Mouse (Mus musculus): ENCODE measurements around the gene Elmsan1. TPM values are rescaled to one million over a fixed set of nuclear protein-coding genes. Genes with fewer than 3 reads are reported as not detected.

The Elmsan1 gene
- total RNA-seq, 2 experiments from 2014 or later = 18.1 to 23.8 TPM

DNA sequence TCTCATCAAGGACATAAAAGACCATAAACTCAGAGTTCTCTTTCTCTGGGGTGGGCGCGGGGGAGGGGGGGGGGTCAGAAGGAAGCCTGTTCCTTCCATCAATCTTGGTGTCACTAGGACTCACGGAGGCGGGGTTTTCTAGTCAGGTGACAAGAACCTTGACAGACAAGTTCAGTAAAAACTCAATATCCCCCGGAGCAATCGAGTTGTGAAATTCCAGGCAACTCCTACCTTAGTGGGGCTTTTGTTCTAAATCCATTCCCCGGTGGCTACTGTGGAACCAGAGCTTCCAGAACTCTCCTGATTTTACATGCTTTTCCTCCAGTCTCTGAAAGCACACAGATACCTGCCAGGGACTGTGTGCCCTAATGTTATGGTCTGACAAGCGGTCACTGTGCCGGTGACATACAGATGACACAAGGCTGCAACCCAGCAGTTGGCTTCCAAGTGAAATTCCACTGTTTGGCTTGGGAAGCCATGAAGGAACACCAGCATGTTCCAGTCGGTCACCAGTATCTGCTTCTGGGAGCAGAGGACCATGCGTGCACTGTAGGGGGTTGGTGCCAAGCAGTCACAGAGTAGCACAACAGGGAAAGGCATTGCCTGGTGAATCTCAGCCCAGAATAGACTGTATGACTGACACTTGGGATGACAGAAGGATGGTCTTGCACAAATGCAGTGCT is 2.8 kb downstream of the Elmsan1 start:
- no peak for DNase-seq

- peak in 1 of 2 experiments; percentile 25 for DNase-seq
Observed at GRCm38 (mm10) chr12:84214495-84215175, 4.0 kb downstream of the Elmsan1 start.

GRCm38 (mm10) chr12:84212297-84212696 is 6.4 kb downstream of the Elmsan1 start:
- DNase-seq = peak; percentile 75 to 82

DNA sequence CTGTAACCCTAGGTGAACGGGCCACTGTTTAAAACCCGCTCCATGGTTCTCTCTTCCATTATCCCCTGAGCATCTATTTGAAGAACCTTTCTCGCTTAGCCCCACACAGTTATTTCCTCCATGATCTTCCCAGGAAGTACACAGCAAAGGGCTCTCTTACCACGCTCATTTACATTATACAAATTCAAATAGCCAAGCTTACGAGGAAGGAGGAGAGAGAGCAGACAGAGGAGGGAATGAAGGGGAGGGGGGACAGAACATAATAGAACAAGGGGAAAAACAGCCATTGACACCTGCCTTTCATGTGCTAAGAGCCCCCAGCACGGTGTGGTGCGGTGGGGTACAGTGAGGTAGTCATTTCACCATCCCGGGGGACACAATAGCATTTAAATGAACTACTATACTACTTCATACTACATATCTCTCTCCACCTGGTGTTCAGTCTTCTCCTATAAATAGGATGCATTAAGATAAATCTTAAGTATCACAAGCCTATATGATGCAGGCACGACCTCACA is 7.6 kb downstream of the Elmsan1 start:
- no peak for DNase-seq

GRCm38 (mm10) chr12:84210288-84210687 is 8.4 kb downstream of the Elmsan1 start:
- no peak for DNase-seq

DNA sequence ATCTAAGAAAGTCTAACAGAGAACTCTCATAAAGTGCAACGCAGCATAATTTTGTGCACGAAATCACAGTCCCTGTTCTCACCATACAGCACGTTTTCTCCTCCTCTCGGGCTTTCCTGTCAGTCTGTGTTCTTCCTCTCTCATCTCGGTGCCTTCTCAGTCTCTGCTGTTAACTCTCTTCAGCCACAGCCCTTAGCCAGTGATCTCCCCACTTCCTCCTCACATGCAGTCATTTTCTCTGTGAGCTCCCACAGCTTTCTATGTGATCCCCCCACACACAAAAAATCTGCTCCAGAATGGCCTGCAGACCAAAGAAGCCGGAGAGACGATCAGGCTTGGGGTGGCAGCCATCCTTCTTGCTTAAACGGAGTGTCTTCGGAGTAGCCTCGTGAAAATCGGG is 9.6 kb downstream of the Elmsan1 start:
- no peak for DNase-seq

GRCm38 (mm10) chr12:84207209-84207817 is 11.4 kb downstream of the Elmsan1 start:
- peak in 1 of 2 experiments; percentile 18 for DNase-seq

GRCm38 (mm10) chr12:84206525-84206924 is 12.2 kb downstream of the Elmsan1 start:
- no peak for DNase-seq

DNA sequence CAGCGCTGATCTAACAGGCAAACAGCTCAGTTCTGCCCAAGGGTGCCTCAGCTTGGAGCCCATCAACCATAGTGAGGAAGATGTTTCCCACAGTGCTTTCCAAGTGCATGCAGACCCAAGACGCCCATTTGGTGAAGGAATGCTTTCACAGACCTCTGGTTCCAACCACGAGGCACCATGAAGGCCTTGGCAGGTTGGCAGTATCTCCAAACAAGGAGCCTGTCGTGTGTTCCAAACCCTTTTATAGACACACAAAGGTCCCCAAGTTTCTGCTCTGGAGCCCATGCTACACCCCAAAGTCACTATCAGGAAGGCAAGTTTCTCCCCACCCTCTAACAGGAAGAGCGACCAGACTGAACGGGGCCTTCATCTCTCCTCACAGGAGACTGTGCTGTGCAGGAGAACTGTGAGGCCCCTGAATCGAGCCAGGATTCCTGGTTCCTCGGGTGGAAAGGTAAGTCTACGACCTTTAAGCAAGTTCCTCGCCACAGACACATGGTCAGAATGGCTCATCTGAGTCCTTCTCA is 13.0 kb downstream of the Elmsan1 start:
- no peak for DNase-seq

DNA sequence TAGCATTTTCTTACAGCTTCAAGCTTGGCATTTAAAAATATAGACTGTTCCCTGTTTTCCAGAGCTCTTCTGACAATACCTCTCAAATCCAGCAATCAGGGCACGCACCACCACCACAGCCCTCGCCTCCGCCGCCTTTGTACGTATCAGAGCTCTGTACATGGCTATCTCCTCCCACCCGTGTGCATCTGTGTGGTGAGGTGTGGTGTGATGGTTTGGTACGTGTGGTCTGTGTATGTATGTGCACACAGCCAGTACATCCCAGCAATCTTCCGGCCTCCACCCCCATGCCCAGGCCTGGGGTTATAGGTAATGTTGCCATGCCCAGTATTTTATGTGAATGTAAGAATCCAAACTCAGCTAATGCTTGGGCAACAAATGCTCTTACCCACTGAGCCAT is 14.0 kb downstream of the Elmsan1 start:
- no peak for DNase-seq

- DNase-seq = no peak
Observed at GRCm38 (mm10) chr12:84203778-84204216, 14.9 kb downstream of the Elmsan1 start.

DNA sequence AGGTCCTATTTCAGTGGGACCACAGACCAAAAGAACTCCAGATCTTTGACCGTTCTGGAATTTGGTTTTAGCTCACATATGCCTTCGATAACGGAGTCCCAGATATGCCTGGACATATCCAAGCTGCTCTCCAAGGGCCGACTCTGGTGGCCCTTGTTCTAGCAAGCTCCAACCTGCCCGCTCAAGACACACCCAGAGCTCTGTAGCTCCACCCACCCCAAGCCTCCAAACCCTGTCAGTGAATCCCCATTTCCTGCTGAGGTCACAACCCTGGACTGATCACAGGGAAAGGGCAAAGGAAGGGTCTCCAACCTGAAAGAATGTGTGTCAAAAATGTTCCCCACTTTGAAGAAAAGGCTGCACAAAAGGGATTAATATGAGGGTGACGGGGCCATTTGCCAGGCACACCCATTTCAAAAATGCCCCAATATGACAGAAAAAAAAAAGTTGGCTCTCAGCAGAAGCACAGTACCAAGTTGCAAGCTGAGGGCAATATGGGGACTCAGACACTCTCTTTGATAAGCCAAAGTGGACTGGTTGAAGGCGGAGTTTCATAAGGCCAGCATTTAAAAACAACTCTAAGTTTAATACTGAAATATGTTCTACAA is 15.4 kb downstream of the Elmsan1 start:
- DNase-seq = no peak

DNA sequence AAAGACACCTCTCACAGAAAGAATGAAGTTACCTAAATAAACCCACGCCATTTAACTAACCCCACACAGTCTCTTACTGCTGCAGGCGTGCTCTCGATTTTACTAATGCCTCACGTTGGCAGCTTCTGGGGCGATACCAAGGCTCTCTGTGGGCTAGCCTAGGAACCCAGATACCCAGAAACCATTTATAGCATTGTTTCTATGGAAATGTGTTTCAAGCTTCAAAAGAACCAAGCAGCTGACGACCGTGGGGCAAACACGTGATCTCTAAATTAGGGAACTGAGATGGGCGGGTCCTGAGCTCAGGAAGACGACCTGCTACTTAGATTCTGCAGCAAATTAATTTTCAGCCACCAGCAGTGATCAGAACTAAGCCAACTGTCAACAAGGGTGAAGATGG is 16.1 kb downstream of the Elmsan1 start:
- DNase-seq = no peak

DNA sequence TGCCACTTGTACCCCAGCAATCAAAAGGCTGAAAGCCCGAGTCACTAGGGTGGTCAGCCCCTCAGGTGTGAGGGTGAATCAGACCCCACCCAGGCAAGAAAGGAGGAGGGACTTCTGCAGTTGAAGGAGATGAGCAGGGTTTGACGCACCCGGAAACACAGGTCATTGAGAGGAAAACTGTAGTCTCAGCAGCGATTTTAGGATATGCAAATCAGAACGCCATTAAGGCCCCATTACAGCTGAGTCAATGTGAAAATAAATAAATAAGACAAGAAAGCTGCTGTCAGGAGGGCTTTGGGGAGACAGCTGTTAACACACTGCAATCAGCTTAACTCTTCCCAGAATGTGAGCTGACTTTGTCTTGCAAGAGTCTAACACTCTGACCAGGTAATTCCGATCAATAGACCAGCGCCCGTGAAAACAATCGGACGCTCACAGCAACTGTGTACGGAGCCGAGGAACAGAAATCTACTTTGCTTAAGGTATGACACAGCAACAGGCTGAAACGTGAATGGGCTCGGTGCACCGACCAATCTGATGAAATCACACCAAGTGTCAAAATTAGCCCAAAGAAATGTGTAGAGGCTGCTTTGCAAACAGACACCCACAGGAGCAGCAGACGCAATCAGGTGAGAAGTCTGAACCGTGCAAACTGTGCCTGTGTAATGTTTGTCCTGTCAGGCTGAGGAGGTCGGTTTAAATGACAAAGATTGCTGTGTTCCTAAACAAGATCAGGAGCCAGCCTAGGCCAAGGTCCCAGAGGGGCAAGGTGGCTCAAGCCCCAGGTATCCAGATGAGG is 16.8 kb downstream of the Elmsan1 start:
- no peak for DNase-seq

DNA sequence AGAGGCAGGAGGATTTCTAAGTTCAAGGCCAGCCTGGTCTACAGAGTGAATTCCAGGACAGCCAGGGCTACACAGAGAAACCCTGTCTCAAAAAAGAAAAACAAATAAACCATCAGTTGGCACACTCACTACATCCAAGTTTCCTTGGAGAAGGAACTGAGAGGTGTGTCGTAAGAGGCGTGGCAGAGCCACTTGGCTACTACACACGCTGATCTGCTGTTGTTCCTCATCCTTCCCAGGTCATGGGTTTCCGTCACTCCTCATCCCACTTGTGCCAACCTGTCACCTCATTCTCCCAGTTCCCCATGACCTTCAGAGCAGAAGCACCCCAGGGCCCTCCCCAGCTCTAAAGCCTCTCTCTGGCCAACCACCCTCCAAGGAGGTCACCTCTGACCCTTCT is 17.5 kb downstream of the Elmsan1 start:
- no peak for DNase-seq

DNA sequence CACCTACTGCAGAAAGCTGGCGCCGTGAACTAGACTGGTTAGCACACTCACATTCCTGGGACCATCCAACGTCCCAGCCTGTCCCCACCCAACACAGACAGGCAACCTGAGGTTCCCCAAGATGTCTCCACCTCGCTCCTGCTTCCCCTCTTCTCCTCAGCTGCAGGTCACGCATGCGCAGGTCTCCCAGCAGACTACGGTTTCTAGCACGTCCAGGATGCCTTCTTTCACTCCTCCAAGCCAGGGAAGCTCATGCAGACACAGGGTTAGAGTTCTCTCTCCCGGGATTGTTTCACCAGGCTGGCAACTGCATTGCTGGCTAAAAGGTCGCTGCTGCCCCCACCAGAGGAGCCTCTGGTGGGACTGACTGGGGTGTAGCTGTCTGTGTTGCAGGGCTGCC is 19.8 kb downstream of the Elmsan1 start:
- no peak for DNase-seq

- DNase-seq = no peak
Observed at GRCm38 (mm10) chr12:84198076-84198679, 20.5 kb downstream of the Elmsan1 start.

DNA sequence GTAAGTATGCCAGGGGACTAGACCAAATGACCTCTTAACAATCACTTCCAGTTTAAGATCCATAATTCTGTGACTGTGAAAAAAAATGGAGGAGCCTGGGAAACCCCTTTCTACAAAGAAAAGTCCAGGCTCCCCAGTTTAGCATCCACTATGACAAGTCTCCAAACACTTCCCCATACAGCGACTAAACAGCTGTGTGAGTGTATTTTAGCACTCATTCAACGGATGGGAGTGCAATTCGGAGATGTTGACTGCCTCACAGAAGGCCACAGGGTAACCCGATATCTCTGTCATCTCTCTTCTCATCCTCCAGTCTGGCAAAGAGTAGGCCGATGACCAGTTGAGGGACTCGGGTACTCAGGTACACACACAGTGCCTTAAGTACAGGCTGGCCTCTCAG is 23.5 kb downstream of the Elmsan1 start:
- no peak for DNase-seq

- DNase-seq = no peak
Observed at GRCm38 (mm10) chr12:84194400-84195109, 24.1 kb downstream of the Elmsan1 start.

DNA sequence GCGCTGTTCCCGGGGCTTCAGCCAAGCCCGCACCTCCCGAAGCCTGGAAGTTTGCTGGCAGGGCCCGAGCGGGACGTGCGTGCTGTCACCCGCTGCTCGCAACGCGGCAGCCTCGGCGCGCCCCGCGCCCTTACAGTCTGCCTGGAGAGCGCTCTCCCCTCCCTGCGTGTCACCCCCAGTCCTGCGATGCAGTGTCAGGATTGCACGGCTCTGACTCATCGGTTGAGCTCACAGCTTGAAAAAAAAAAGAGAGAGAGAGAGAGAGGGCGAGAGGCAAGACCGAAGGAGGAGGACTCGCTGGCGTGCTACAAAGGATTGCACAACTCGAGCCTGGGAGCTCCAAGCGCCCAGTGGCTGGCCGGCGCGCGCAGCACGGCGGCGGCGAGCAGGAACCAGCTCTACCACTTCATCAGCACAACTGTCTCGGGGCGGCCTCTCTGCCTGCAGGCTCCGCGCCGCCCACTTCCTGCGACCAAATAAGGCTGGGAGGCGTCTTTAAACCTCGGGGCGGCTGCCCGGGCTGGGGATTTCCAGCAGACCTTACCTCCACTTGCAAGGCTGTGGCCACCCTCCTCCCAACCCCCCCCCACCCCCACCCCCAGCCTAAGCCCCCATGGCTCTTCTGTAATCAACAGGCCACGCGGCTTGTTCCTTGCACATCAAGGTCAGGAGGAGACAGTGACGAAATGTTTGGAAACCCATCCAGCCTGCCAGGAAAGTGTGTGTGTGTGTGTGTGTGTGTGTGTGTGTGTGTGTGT is 24.9 kb downstream of the Elmsan1 start:
- peak; percentile 95 for DNase-seq
